Mouse (Mus musculus): ENCODE data around the gene Pih1d1.

Gene Pih1d1

DNA sequence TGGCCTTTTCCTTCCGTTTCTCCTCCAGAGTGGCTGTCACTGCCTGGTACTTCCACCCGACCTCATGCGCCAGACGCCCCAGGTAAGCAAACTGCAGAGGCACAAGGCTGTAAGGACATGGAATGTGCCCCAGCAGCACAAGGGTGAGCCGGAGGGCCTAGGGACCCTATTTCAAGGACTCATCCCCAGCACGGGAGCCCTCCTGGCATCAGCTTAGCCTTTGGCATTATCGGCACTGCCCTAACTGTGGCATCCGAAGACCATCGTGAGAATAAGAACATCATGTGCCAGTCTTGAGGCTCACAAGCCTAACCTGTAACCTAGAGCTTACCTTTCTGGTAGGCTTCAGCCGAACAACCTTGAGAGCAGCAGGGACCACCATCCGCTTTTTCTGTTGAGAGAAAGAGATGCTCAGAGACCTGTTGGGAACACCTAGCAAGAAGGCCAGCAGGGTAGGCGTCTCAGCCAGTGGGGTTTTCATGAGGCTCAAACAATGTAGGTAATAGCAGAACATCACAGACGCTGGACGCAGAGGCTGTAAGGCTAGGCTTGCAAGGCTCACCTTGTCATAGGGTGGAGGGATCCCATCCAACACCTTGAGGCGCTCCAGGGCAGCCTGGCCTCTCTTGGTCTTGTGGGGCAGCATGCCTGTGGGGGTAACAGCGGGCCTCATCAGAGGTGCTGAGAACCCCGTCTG, 27.8 kb upstream of the Pih1d1 start:
- DNase-seq (ENCODE audit: low spot score in 2 of 2) = no peak

DNA sequence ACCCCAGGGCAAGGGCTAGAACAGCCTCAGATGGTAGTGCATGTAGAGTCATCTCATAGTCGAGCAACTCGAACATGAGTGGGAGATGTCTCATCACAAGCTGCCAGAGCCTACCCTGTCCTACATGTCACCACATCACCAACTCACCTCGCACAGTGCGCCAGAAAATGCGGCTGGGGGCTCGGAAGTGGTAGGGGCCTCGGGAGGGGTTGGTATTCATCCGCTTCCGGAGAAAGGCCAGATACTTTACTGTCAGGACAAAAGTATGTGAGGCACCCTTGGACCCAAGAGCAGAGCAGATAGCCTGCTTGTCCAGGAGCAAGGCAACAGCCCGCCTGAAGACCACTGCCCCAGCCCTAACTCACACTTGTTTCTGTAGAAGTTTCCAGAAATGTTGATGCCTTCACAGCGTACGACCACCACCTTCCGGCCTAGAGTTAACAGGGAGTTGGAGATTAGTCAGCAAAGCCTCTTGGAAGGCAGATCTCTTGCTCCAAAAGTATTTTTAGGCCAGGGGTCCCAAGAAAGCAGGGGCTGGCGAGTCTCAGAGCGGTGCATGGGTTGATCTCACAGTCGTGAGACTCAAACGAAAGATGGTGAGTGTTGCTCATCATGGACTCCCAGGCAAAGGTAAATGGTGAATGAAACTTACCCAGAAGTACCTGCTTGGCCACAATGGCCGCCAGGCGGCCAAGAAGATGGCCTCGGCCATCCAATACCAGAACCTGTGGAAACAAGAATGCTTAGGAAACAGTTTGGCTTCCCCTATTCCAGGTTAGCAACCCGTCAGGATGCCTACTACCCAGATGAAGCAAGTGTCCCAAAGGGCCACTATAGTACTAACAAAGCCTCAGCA, 27.0 kb upstream of the Pih1d1 start:
- DNase-seq (ENCODE audit: low spot score in 2 of 2) = no peak

DNA sequence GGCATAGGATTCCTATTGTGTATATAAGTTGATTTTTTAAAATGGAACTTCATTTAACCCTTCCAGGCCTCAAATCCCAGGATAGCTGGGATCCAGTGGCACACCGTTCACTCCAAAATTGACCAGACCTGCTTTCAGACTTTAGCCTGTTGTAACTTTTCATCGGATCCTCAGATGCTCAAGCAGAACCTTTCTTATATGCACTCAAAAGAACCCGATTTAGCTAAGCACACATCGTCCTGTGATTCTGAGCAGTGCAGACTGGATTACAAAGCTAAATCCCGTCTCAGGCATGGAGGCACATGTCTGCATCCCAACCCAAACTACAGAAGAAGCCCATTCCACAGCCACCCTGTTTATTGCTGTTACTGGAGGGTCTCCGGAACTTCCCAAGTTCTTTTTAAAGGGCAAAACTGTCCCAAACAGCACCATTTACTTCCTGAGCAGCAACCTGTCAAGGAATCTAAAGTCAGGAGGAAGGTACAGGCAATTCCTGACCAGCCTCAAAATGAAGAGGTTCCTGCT, 26.3 kb upstream of the Pih1d1 start:
- DNase-seq (ENCODE audit: low spot score in 2 of 2) = no peak

GRCm38 (mm10) chr7:45128624-45129246, 25.4 kb upstream of the Pih1d1 start, which contains the start of gene Rpl13a:
Gene Rpl13a, minus strand, starts transcription at chr7:45128761.
- DNase-seq (ENCODE audit: low spot score in 2 of 2) = peak; percentile 97

GRCm38 (mm10) chr7:45129318-45129717, 24.8 kb upstream of the Pih1d1 start:
- no peak for DNase-seq (ENCODE audit: low spot score in 2 of 2)

DNA sequence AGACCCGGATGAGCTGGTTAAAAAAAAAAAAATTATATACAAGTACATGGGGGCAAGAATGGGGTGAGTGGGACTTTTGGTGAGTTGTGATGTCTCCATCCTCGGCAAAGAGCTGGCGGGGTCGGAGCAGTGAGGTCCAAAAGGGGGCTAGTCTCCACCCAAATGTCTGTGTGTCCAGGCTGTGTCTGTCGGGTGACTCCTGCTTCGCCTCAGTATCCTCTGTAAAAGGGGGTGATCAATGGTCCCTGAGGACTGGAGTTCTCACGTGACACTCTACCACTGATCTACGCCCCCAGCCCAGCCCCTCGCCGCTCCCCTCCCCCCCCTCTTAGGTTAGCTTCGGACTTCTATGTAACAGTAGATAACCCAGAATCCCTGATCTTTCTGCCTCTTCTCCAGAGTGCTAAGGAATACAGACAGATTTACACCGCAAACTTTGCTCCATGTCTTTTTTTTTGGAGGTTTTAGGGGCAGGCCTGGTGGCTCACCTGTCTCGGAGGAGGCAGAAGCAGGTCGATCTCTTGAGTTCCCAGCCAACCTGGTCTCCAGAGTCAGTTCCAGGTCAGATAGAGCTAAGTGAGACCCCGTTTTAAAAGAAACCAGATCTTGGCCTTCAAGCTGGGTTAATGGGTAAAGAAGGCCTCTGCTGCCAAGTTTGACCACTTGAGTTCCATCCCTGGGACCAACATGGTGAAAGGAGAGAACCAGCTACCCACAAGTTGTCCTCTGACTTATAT, 24.2 kb upstream of the Pih1d1 start:
- no peak for DNase-seq (ENCODE audit: low spot score in 2 of 2)

DNA sequence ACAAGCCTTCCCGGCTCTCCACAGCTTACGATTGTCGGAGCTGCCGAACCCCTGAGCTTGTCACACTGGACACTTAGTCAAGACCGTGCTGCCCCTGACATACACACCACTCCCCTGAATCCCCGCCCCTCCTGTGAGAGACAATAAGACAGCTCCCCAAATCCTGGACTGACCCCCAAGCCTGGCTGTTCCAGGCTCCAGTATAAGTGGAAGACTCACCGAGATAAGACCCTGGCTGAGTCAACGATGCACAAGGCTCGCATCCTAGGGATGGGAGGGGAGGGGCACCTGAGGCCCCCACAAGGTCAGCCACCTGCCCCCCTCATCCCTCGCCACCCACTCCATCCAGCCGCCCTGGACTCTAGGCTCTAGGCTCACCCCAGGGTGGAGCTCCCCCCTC, 22.3 kb upstream of the Pih1d1 start:
- DNase-seq (ENCODE audit: low spot score in 2 of 2) = no peak

- DNase-seq (ENCODE audit: low spot score in 2 of 2) = no peak
Observed at GRCm38 (mm10) chr7:45133446-45134159, 20.5 kb upstream of the Pih1d1 start.

- no peak for DNase-seq (ENCODE audit: low spot score in 2 of 2)
Observed at GRCm38 (mm10) chr7:45134544-45135026, 19.5 kb upstream of the Pih1d1 start.

DNA sequence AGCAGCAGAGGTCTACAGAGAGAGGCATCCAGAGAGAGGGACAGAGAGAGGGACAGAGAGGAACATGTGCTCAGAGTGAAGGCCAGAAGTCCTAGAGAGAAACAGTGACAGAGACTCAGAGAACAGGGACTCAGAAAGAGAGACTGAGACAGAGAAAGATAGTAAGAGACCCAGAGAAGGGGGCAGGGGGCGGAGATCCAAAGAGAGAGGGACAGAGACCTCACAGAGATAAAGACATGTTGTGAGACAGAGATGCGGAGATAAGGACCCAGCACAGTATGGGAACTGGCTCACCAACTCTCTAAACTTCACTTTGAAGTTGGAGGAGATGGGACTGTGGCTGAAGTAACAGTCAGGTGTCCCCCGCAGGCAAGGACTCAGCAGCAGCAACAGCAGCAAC, 18.7 kb upstream of the Pih1d1 start:
- DNase-seq (ENCODE audit: low spot score in 2 of 2) = no peak

DNA sequence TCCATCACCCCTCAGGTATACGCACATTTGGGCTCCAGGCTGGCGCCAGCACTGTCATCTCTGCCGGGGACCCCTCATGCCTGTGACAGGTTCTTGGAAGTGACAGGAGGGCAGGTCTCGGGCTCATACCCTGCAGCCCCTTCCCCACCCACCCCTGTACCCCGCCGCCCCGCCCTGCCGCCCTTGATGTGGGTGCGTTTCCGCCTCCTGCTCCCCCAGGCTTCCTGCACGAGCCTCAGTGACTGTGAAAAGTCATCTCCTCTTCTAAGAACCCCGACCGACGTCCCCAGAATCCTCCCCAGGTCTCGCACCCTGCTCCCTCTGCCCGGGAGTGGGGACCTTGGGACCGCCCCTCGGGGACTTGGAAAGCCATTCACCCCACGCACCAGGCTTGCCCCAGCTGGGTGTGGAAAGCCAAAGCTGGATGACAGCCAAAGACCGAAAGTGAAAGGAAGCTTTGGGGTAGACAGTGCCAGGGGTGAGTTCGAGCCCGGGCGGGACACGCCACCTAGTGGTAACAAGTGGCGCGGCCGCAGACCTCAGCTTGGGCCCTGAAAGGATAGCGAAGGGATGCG, 18.0 kb upstream of the Pih1d1 start, which contains the start of the genes Gm45713 and Flt3l:
Gene Gm45713 (minus strand): TSS at position 239 of the 575 bp plus-strand sequence.
Gene Flt3l (minus strand): TSS at position 440 of the 575 bp plus-strand sequence.
- peak; percentile 86 to 89 for DNase-seq (ENCODE audit: low spot score in 2 of 2)

GRCm38 (mm10) chr7:45137171-45138006, 16.7 kb upstream of the Pih1d1 start:
- no peak for DNase-seq (ENCODE audit: low spot score in 2 of 2)

DNA sequence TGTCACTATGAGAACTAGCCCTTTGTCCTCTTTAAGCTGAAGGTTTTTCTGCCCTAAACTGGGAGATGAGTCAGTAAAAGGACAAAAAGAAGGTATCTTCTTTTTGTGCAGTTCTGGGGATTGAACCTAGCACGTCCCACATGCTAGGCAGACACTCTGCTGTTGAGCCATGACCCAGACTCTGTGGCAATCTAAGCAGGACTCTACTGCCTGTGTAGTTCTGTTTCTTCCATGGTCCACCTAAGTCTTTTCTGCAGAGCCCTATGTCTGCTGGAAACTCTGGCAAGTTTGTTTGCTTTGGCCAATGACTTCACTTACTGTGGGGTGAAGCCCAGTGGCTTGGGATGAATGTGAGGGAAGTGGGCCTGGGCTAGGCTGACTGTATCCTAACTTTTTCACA, 15.7 kb upstream of the Pih1d1 start:
- no peak for DNase-seq (ENCODE audit: low spot score in 2 of 2)

DNA sequence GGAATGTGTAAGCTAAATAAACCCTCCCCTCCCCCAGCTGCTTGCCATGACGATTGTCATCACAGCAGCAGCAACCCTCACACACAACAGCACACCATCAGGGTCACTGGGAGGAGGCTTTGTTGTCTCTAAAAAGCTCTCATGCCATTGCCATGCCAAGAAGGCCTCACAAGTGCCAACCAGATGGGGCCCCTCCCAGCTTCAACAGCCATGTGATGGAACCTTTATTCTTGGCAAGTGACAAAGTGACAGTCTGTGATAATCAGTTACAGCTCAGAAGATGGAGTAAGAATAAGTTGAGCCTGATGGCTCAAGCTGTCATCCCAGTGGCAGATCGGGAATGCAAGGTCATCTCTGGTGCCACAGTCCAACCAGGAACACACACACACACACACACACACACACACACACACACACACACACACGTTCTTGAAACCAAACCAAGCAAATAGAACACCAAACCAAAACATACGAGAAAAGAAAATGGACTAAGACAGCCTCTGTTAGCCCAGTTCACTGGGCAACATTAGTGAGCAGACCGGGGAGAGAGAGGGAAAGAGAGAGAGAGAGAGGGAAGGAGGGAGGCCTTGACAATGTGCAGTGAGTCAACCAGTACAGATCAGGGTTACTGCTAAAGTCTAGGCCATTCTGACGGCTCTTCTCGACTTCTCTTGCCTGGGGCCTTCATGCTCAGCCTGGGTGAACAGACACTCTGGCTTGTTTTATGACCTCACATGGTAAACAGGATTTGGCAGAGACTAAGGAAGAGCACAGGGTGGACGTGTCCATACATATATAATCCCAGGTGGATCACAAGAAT, 14.0 kb upstream of the Pih1d1 start:
- no peak for DNase-seq (ENCODE audit: low spot score in 2 of 2)

DNA sequence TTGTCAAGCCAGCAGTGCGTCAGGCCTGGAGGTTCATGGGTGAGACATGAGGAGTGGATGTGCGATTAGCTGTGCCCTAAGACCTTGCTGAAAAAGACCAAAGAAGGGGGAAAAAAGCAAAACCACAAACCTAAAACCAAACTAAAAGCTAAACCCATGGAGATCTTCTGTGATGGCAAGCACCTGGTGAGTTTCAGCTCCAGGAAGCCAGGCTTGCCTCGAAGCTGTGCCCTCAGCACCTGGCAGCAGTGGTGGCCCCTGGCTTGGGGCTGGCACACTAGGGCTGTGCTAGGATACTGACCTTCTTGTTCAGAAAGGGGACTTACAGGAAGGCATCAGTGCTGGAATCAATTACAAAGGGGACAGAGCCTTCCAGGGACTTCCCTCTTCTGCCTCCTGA, 12.8 kb upstream of the Pih1d1 start:
- no peak for DNase-seq (ENCODE audit: low spot score in 2 of 2)

GRCm38 (mm10) chr7:45141914-45142313, 12.2 kb upstream of the Pih1d1 start:
- DNase-seq (ENCODE audit: low spot score in 2 of 2) = no peak

- no peak for DNase-seq (ENCODE audit: low spot score in 2 of 2)
Observed at GRCm38 (mm10) chr7:45144368-45145174, 9.5 kb upstream of the Pih1d1 start.

- no peak for DNase-seq (ENCODE audit: low spot score in 2 of 2)
Observed at GRCm38 (mm10) chr7:45145460-45145859, 8.6 kb upstream of the Pih1d1 start.
